Mouse (Mus musculus) intestine, embryonic 15.5 days (tissue): Measurements from ENCODE around the gene Rpp38. TPM values are rescaled to one million over a fixed set of nuclear protein-coding genes. Genes with fewer than 3 reads are reported as not detected.

Experiments used
- ATAC-seq: fragments of 200-750 bp; cut with Nextera tagmentation; 2 replicates; pipeline ENCODE4 v1.8.0; 2017; ENCODE audit warnings: moderate TSS enrichment, moderate library complexity
- H3K27ac ChIP-seq: fragments of 300-500 bp; sonication (generic); 2 replicates; pipeline ENCODE4 v1.5.1; 2015; ENCODE audit warnings: mild to moderate bottlenecking, inconsistent platforms
- H3K27me3 ChIP-seq: fragments of 300-500 bp; sonication (generic); replicated peaks from 2 replicates; pipeline ENCODE4 v1.6.1; 2015; ENCODE audit warnings: inconsistent platforms
- H3K36me3 ChIP-seq: fragments of 300-500 bp; sonication (generic); 2 replicates; pipeline ENCODE4 v1.6.1; 2015; ENCODE audit warnings: inconsistent platforms
- H3K4me1 ChIP-seq: fragments of 300-500 bp; sonication (generic); replicated peaks from 2 replicates; pipeline ENCODE4 v1.6.1; 2015; ENCODE audit warnings: inconsistent platforms
- H3K4me2 ChIP-seq: fragments of 300-500 bp; sonication (generic); replicated peaks from 2 replicates; pipeline ENCODE4 v1.6.1; 2015; ENCODE audit warnings: mild to moderate bottlenecking, inconsistent platforms
- H3K4me3 ChIP-seq: fragments of 300-500 bp; sonication (generic); replicated peaks from 2 replicates; pipeline ENCODE4 v1.5.1; 2015; ENCODE audit warnings: inconsistent platforms
- H3K9ac ChIP-seq: fragments of 300-500 bp; sonication (generic); 2 replicates; pipeline ENCODE4 v1.6.1; 2015; ENCODE audit warnings: inconsistent platforms
- H3K9me3 ChIP-seq: fragments of 300-500 bp; sonication (generic); 2 replicates; pipeline ENCODE4 v1.6.1; 2016; ENCODE audit warnings: inconsistent platforms
- WGBS: fragments of 180-500 bp; shearing (Covaris S2); methylation state at CpG from one replicate; pipeline ENCODE4 v1.1.7; 2015; 5-methylcytosine and 5-hydroxymethylcytosine counted together
- polyA plus RNA-seq: library from polyadenylated mRNA; unstranded; fragments of >200 nt; fragmentation: Nextera tagmentation; extraction: Ambion mirVana; gene quantifications from 2 replicates; pipeline ENCODE4 v1.2.1, GENCODE M21; 2015

Rpp38 gene
- polyA plus RNA-seq, 1 experiment from 2014 or later = 27.8 TPM

DNA sequence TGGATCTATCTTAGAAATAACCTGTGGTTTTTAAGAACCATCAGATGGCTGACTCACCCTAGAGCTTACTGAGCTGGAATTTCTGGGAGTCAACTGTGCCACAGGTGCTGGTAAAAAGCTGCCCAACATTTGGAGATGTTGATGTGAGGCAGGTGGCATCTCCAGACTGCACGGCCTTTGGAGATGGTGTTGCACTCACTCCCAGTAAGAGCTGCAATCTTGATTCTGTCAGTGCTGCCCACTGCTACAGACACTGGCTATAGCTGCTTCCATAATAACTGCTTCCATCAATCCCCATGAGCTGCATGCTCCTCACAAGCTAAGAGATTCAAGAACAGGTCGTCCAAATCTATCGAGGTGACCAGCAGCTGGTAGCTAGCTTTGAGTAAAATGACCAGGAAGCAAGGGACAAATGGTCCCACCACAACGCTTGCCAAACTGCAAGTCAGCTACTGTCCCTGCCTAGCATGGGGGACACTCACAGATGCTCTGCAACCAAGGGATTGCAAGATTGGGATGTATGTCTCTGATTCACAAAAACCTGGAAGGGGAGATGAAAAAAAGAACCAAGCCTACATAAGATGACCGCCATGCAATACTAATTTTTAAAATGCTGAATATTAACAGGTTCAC, 1.3 kb downstream of the Rpp38 start:
- H3K27me3 ChIP-seq = no peaks in the 10 kb centered on the region; the same call in 1 of the 2 replicates
- H3K4me1 ChIP-seq = peaks cover 8% of the 10 kb centered on the region
- WGBS = 68% methylated on average over 5 of the region's 5 CpGs
- ATAC-seq = no peak
- H3K4me2 ChIP-seq = peak overlapping the region; percentile 70
- H3K9ac ChIP-seq = peak overlapping the region; percentile 61; the same call in 1 of the 2 replicates
- H3K27ac ChIP-seq = 0 out of 2 replicates have a peak overlapping the region, but pooled peaks have one; percentile 60
- H3K36me3 ChIP-seq = peaks cover 13% of the 10 kb centered on the region; the same call in 1 of the 2 replicates
- H3K4me3 ChIP-seq = peak overlapping the region; percentile 61
- H3K9me3 ChIP-seq = no peaks in the 10 kb centered on the region

DNA sequence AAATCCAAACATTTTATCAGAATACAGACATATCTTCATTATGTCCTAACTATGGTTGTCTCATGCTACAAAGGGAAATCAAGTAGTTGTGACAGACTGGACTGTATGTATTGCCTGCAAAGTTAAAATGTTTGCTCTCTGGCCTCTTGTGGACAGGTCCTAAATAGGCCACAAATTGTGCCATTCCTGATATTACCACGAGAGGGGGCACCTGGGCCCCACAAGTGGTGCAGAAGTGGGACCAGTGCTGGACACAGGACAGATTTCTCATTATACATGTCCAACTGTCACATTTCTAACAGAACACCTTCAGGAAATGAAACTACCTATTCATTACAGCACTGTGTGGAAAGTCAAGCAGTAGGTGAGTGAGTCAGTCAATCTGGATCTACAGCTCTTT, 5.1 kb downstream of the Rpp38 start:
- WGBS = 36% methylated on average over 1 of the region's 1 CpGs
- no peak overlapping the region for H3K4me2 ChIP-seq

GRCm38 (mm10) chr2:3326547-3326946, 5.9 kb downstream of the Rpp38 start:
- Histone ChIP-seq H3K9ac (no peak overlapping the region), H3K4me2 (no peak overlapping the region), H3K36me3 (peaks cover 24% of the 10 kb centered on the region), H3K4me1 (peaks cover 7% of the 10 kb centered on the region; the same call in 1 of the 2 replicates), H3K4me3 (no peak overlapping the region), H3K27me3 (no peaks in the 10 kb centered on the region), H3K9me3 (no peaks in the 10 kb centered on the region), H3K27ac (no peak overlapping the region)
- WGBS = 69% methylated on average over 1 of the region's 1 CpGs
- no peak for ATAC-seq

More for the DNA sequence above, 5.1 kb downstream of the Rpp38 start:
- H3K36me3 ChIP-seq = peaks cover 24% of the 10 kb centered on the region
- H3K9ac ChIP-seq = no peak overlapping the region
- no peak for ATAC-seq
- H3K9me3 ChIP-seq = no peaks in the 10 kb centered on the region
- H3K27me3 ChIP-seq = no peaks in the 10 kb centered on the region
- no peak overlapping the region for H3K27ac ChIP-seq
- peaks cover 7% of the 10 kb centered on the region; the same call in 1 of the 2 replicates for H3K4me1 ChIP-seq
- H3K4me3 ChIP-seq = no peak overlapping the region

DNA sequence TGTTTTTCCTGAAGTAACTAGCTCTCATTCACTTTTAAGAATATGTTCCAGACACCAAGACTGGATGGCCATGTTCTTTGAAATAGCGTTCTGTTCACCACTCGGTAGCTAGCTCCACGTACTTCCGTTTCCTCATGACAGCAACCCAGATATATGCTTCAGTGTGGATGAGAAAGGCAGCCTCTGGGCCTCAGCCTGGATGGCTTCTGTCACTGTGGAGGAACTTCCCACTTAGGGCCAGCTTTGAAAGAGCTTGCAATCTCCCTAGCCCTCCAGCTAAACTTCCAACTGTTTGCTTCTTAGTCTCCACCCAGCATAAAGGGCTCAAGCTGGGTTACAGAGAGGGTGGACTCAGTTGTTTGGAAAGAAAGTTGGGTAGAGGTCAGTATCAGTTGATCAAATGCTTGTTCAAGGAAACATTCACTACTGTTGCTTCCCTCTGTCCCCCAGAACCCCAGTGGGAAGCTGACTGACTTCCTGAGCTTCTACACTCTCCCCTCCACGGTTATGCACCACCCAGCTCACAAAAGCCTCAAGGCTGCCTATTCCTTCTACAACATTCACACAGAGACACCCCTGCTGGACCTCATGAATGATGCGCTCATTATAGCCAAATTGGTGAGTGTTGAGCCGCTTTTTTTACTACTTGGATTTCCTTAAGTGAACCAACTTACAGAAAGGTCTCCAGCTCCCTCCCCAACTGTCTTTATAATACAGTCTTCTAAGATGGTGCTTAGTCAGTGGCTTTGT, 7.9 kb downstream of the Rpp38 start:
- Histone ChIP-seq H3K9me3 (no peaks in the 10 kb centered on the region), H3K36me3 (peaks cover 24% of the 10 kb centered on the region), H3K27me3 (no peaks in the 10 kb centered on the region), H3K27ac (no peak overlapping the region), H3K4me2 (no peak overlapping the region), H3K9ac (no peak overlapping the region), H3K4me3 (no peak overlapping the region), H3K4me1 (no peaks in the 10 kb centered on the region)
- WGBS = 92% methylated on average over 7 of the region's 7 CpGs
- ATAC-seq = no peak

DNA sequence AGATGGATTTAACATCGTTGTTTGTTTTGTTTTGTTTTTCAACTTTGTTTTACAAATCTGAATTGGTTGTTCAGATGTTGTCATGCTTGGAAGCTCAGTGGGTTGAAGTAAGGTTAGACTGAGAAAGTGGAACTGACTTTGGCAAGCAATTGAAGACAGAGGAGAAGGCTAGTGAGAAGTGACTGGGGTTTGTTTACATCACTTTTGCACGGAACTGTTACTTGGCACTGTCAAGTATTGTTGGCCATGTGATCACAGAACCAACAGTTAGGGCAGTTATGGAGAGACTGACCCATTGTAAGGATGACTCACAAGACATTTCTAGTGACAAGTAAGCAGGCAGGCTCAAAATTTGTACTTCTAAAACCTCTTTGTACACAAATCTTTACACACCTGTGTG, 9.3 kb downstream of the Rpp38 start:
- Histone ChIP-seq H3K4me3 (no peak overlapping the region), H3K27ac (no peak overlapping the region), H3K36me3 (peaks cover 17% of the 10 kb centered on the region), H3K4me2 (no peak overlapping the region), H3K9ac (no peak overlapping the region), H3K4me1 (no peaks in the 10 kb centered on the region), H3K27me3 (no peaks in the 10 kb centered on the region), H3K9me3 (no peaks in the 10 kb centered on the region)
- ATAC-seq = no peak
- WGBS = 75% methylated on average over 2 of the region's 2 CpGs

- WGBS = 63% methylated on average over 3 of the region's 3 CpGs
Measured at GRCm38 (mm10) chr2:3305426-3306025, 26.9 kb downstream of the Rpp38 start.

DNA sequence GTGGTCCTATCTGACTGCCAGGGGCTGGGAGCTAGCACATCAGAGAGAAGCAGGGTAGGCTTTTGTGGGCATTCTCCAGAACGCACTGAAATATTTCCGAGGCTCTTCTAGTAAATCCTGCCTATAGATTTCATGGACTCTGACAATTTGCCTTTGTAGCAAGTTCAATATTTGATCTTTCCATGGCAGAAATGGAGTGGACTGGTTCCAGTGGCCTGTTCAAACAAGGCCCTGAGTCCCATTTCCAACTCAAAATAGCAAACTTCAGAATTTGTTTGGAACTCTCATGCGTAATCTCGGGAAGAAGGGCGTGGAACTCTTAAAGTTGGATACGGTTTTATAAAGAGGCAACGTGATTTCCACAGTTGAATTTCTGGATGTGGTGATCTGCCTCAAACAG, 36.6 kb downstream of the Rpp38 start:
- Histone ChIP-seq H3K4me3 (no peak overlapping the region), H3K27me3 (no peaks in the 10 kb centered on the region), H3K36me3 (no peaks in the 10 kb centered on the region), H3K4me1 (no peaks in the 10 kb centered on the region), H3K27ac (no peak overlapping the region), H3K9ac (no peak overlapping the region), H3K4me2 (no peak overlapping the region), H3K9me3 (no peaks in the 10 kb centered on the region)
- ATAC-seq = no peak
- 82% methylated on average over 7 of the region's 7 CpGs for WGBS

More at GRCm38 (mm10) chr2:3305426-3306025, 26.9 kb downstream of the Rpp38 start:
- Histone ChIP-seq H3K4me3 (no peak overlapping the region), H3K4me2 (no peak overlapping the region), H3K36me3 (peaks cover 5% of the 10 kb centered on the region; the same call in 1 of the 2 replicates), H3K4me1 (no peaks in the 10 kb centered on the region), H3K27me3 (no peaks in the 10 kb centered on the region), H3K9ac (no peak overlapping the region), H3K27ac (no peak overlapping the region), H3K9me3 (no peaks in the 10 kb centered on the region)
- ATAC-seq = no peak

GRCm38 (mm10) chr2:3292170-3292569, 40.3 kb downstream of the Rpp38 start:
- Histone ChIP-seq H3K9ac (no peak overlapping the region), H3K4me3 (no peak overlapping the region), H3K27ac (no peak overlapping the region), H3K9me3 (no peaks in the 10 kb centered on the region), H3K4me1 (no peaks in the 10 kb centered on the region), H3K4me2 (no peak overlapping the region), H3K36me3 (no peaks in the 10 kb centered on the region), H3K27me3 (no peaks in the 10 kb centered on the region)
- no peak for ATAC-seq
- WGBS = 58% methylated on average over 1 of the region's 1 CpGs

DNA sequence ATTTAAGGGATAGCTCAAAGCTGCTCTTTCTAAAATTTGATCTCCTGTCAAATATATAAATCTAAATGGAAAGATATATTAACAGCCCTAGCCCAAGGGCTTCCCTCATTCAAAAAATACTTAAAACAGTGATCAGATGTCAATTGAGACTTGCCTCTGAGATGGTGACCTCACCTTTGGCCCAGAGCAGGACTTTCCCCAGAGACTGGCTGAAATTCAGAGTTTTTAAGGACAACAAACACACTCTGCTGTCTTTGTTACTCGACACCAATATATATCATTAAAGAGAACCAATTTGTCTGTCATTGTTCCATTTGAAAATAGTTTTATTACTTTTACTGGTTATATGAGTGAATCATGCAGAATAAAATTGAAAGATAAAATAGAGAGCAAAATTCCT, 42.9 kb downstream of the Rpp38 start:
- Histone ChIP-seq H3K27me3 (no peaks in the 10 kb centered on the region), H3K9me3 (no peaks in the 10 kb centered on the region), H3K4me3 (no peak overlapping the region), H3K9ac (no peak overlapping the region), H3K36me3 (no peaks in the 10 kb centered on the region), H3K4me1 (no peaks in the 10 kb centered on the region), H3K4me2 (no peak overlapping the region), H3K27ac (no peak overlapping the region)
- ATAC-seq = no peak
- 91% methylated on average over 1 of the region's 1 CpGs for WGBS

- no peak for ATAC-seq
- Histone ChIP-seq H3K27ac (no peak overlapping the region), H3K36me3 (no peaks in the 10 kb centered on the region), H3K27me3 (no peaks in the 10 kb centered on the region), H3K9ac (no peak overlapping the region), H3K9me3 (no peaks in the 10 kb centered on the region), H3K4me3 (no peak overlapping the region), H3K4me1 (0 out of 2 replicates have a peak, but pooled peaks cover 3% of the 10 kb centered on the region), H3K4me2 (no peak overlapping the region)
- 74% methylated on average over 2 of the region's 2 CpGs for WGBS
Measured at GRCm38 (mm10) chr2:3286243-3286642, 46.2 kb downstream of the Rpp38 start.

GRCm38 (mm10) chr2:3285709-3286108, 46.7 kb downstream of the Rpp38 start:
- H3K27ac ChIP-seq = no peak overlapping the region
- ATAC-seq = no peak
- no peaks in the 10 kb centered on the region for H3K9me3 ChIP-seq
- no peaks in the 10 kb centered on the region for H3K36me3 ChIP-seq
- 61% methylated on average over 3 of the region's 3 CpGs for WGBS
- 0 out of 2 replicates have a peak, but pooled peaks cover 3% of the 10 kb centered on the region for H3K4me1 ChIP-seq
- no peak overlapping the region for H3K9ac ChIP-seq
- H3K4me3 ChIP-seq = peak overlapping the region; percentile 77; the same call in 1 of the 2 replicates
- no peaks in the 10 kb centered on the region for H3K27me3 ChIP-seq
- peak overlapping the region; percentile 88 for H3K4me2 ChIP-seq

GRCm38 (mm10) chr2:3285181-3285530, 47.3 kb downstream of the Rpp38 start:
- Histone ChIP-seq H3K9me3 (no peaks in the 10 kb centered on the region), H3K4me3 (peak overlapping the region; percentile 77), H3K4me2 (peak overlapping the region; percentile 88), H3K4me1 (0 out of 2 replicates have a peak, but pooled peaks cover 3% of the 10 kb centered on the region), H3K27ac (0 out of 2 replicates have a peak overlapping the region, but pooled peaks have one; percentile 81), H3K27me3 (no peaks in the 10 kb centered on the region), H3K36me3 (no peaks in the 10 kb centered on the region), H3K9ac (peak overlapping the region; percentile 78)
- ATAC-seq = no peak
- WGBS = 5% methylated on average over 6 of the region's 6 CpGs
